Mouse (Mus musculus) urinary bladder, postnatal 10 days (tissue): ENCODE data around the gene Bcap31.
A peak's percentile ranks its signal among the peaks of the same experiment; 100 is the strongest.
"Not testable (repeated sequence)": the region's sequence is repeated elsewhere in the genome, so short reads cannot be mapped to it uniquely, and the experiment has no call there.

ENCODE experiments used
- DNase-seq: peaks from one replicate; pipeline ENCODE4 v3.0.0; 2022; ENCODE audit warnings: low spot score

Gene Bcap31

DNA sequence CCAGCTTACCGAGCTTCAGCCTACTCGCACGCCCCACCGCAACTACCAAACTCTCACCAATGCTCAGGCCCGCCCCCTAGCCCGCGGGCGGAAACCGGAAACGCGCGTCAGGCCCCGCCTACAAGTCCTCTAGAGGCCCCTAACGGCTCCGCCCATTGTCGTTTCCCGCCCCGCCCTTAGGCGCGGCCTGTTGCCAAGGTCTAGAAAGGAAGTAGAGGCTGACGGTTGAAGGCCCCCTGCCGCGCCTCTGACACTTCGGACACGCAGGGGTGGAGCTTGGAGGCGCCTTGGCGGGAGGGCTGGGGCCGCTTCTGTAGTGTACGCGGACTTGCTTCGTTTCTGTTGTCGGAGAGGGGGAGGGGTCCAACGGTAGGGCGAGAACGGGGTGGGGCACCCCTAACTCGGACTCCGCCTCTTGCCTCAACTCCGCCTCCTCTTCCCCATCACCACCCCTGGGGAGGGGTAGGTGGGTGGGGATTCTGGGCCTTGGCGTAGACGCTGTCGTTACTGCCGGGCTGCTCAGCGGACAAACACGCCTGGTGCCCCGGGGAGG, at the start of gene Bcap31, which contains the start of gene Abcd1:
Gene Bcap31, minus strand, starts transcription at position 67 of the 553 bp plus-strand sequence.
Gene Abcd1, plus strand, starts transcription at position 489 of the 553 bp plus-strand sequence.
- DNase-seq = peak; percentile 72

DNA sequence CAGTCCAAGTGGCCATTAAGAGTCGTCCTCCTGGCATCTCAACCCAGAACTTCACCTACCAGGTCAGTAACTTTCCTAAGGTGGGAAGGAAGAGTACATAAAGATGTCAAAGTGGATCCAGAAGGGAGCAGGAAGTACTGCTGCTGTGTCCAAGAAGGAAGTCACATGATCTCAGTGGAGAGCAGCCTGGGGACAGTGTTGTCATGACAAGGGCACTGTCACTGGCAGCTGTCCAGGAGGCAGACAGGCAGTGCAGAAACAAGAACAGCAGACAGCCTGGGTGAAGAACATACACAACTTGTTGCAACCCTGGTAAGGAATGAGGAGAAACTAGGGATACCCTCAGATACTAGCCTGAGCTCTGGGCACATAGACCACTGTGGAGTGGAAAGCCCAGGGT, 49.3 kb upstream of the Bcap31 start:
- DNase-seq = no peak

DNA sequence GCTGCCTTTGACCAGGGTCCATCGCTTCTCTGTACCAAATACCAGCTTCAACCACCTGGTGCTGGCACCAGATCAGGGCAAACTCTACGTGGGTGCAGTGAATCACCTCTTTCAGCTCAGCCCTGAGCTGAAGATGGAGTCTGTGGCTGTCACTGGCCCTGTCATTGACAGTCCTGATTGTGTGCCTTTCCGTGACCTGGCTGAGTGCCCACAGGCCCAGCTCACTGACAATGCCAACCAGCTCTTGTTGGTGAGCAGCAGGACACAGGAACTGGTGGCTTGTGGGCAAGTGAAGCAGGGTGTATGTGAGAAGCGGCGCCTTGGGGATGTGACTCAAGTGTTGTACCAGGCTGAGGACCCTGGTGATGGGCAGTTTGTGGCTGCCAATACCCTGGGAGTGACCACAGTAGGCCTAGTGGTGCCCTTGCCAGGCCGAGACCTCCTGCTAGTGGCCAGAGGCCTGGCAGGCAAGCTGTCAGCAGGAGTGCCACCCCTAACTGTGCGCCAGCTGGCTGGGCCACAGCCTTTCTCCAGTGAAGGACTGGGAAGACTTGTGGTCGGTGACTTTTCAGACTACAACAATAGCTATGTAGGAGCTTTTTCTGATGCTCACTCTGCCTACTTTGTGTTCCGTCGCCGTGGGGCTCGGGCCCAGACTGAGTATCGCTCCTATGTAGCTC, 42.8 kb upstream of the Bcap31 start:
- DNase-seq = no peak

DNA sequence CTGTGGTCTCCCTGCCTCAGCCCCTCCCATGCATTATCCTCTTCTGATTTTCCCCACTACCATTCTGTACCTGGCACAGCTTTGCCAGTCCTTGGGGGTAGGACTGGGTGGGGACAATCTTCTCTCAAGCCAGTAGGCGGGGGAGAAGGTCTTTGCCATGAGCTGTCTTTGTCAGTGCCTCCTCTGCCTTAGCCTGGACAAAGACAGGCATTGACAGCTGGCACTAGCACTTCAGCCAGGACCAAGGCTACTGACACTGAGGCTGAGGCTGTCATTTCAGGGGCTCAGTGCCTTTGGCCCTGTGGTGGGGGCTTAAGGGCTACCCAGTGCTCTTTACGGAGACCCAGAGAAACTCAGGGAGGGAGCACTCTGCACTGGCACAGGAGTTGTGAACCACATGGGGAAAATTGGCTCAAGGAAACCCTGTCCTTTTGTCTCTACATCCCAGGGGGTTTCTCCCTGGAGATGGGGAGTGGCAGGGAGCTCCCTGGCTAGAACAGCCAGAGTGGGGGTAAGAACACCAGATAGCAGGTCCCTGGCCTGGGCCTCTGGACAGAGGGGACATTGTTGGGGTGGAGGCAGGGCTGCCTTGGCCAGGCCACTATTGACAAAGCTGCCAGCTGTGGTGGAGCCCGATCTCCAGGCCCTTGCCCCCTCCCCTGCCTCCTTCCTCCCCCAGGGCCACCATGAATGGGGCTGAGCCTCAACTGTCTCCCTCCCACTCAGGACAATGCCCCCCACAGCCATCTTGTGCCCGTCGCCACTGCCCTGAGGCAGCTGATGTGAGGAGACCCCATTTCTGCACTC, 40.6 kb upstream of the Bcap31 start, which contains the start of gene Plxnb3:
Gene Plxnb3, plus strand, starts transcription at position 757 of the 807 bp plus-strand sequence.
- DNase-seq = no peak

DNA sequence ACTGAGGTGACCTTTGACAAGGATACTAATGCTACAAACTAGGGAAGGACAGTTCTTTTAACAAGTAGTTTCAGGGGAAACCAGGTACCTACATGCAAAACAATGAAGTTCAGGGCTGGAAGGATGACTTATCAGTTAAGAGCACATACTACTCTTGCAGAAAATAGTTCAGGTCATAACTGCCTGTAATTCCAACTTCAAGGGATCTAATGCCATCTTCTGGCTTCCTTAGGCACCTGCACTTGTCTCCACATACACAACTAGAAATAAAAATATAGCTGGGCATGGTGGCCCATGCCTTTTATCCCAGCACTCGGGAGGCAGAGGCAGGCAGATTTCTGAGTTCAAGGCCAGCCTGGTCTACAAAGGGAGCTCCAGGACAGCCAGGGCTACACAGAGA, 33.0 kb upstream of the Bcap31 start:
- no peak for DNase-seq

DNA sequence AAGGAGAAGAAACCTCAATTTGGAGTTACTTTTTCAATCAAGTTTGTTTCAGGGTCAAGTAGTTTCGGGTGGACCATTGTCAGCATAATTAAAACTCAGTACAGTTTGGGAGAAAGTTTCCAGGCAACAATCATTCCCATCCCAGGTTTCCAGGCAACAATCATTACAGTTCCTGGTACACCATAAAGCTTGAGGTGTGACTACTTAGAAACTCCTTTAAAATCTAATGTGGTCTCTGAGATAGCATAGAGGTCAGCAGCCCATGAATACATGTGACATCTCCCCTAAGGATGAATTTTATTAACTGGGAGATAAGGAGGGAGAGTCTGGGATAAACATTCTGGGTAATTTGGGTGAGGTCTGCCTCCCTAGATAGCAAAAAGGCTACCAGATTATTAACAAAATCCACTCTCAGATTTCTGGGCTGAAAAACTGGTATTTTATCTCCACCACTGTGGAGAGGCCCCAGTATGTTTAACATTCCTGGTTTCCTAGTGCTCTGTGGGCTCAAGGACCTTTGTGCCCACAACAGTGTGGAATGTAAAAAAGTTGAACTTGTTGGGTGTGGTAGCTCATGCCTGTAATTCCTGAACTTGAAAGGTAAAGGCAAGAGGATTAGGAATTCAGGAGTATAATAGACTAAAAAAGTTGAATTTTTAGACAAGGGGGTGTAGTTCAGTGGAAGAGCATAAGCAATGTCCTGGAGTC, 29.0 kb upstream of the Bcap31 start:
- no peak for DNase-seq

DNA sequence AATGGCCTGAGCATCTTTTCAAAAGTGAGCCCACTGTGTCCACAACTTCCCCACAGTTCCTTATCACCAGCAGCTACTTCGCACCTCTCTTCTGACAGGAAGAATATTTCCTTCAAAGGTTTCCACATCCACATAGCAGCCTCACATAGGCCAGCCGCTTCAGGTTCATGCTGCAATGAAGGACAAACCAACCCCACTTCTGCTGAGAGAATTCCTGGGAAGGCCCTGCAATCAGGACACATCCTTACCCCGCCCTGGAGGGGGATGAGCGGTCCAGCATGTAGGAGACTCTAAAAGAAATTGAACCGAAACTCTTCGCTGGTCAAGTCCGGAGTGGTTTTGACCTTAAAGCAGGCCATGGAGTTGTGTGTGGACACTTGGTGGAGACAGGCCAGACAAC, 23.9 kb upstream of the Bcap31 start:
- not testable (repeated sequence) for DNase-seq

DNA sequence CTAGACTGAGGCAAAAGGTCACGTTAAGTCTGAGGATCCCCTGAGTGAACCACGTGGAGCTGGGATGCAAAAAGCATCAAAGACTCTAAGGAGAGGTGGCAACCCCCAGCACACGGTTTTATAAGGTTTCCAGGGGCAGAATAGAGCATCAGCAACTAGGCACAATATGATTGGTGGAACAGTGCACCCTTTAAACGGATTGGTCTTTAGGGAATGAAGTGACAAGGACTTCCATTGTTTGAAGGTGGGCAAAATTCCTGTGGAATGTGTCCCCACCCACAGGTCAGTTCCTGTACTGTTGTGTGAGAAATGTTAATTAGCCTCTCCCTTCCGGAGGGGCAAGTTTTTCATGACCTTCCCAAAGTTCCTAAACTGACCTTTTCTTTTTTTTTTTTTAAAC, 23.2 kb upstream of the Bcap31 start:
- no peak for DNase-seq

DNA sequence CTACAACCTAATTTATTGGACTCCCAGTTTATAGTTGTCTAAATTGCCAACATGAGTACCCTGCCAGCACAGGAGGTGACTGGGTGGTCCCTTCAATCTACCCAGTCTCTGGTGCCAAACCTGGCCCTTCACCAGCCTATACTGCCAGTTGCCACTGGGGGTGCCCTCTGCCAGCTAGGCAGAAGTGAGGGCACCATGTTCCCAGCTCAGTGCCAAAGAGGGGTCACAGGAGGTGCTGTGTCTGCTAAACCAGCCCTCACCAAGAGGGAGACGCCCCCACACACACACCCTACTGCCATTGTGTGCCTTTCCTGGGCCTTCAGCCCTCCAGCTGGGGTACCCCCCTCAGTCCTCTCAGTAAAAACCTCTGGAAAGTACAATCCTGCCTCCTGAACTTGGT, 22.2 kb upstream of the Bcap31 start:
- no peak for DNase-seq

DNA sequence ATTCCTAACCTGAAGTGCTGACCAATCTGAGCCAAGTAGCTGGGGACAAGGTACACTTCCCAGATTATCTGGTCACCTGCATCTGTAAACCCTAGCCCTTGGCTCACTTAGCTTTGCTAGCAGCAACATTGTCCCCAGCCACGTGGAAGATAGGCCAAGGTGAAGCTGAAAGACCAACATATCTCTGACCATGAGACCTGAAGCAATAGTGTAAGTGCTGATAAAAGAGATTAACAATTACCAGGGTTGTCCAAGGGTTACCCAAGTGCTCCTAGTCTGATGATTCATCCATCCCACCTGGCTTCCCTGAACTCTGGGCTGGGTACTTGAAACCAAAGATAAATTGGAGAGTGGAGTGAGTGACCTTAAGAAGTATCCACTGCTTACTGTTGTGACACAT, 14.9 kb upstream of the Bcap31 start:
- DNase-seq = no peak

DNA sequence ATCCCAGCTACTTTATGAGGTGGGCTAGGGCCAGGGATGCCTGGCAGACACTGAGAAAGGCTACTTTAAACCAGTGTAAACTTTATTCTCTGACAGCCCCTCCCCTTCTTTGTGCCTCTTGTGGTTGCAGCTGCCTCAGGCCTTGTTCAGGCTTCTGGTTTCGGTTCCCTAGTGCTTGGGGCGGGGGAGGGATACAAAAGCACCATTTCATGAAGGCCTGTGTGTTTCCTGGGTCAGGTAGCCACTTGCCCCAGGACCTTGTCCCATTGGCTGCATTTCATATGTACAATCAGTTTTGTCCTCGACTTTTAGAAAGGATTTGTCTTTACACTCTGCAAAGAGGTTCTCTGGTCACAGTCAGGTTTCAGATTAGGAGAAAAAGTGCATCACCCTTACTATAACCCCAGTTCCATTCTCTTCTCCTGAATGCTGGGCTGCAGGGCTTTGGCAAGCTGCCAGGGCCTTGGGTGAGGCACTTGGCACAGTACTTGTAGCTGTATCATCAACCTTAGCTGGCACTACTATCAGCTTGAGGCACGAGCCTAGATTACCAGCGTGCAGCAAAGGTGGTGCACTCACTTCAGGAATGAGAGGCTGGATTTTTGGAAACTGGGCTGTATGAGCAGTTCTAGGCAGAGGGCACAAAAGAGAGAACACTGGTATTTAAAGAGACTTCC, 2.8 kb upstream of the Bcap31 start:
- DNase-seq = no peak

DNA sequence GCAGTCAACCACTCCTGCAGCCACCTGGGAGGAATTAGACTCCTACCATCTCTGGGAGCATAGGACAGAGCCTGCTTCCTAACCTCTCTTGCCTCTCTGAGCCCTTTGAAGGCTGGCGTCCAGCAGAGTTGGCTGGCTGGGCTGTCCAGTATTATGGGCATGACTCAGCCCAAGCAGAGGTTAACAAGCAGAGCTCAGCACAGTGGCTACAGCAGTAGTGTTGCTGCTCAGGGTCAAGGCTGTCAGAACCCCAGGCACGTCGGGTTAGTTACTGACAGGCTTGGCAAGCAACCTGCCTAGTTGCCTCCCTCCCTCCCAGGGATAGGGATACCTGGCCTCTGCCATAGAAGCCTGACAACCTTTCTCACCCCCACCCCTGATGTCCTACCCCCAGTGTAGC, 2.3 kb upstream of the Bcap31 start:
- no peak for DNase-seq

DNA sequence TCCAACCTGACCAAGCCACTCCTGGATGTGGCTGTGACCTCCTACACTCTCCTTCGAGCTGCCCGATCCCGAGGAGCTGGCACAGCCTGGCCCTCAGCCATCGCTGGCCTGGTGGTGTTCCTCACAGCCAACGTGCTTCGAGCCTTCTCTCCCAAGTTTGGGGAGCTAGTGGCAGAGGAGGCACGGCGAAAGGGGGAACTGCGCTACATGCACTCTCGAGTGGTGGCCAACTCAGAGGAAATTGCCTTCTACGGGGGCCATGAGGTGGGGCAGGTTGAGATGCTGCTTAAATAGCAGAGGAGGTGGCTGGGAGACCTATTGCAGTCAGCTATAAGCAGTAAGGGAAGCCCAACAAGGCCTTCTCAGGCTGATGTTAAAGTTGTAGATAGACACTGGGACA, 1.7 kb upstream of the Bcap31 start:
- DNase-seq = no peak

DNA sequence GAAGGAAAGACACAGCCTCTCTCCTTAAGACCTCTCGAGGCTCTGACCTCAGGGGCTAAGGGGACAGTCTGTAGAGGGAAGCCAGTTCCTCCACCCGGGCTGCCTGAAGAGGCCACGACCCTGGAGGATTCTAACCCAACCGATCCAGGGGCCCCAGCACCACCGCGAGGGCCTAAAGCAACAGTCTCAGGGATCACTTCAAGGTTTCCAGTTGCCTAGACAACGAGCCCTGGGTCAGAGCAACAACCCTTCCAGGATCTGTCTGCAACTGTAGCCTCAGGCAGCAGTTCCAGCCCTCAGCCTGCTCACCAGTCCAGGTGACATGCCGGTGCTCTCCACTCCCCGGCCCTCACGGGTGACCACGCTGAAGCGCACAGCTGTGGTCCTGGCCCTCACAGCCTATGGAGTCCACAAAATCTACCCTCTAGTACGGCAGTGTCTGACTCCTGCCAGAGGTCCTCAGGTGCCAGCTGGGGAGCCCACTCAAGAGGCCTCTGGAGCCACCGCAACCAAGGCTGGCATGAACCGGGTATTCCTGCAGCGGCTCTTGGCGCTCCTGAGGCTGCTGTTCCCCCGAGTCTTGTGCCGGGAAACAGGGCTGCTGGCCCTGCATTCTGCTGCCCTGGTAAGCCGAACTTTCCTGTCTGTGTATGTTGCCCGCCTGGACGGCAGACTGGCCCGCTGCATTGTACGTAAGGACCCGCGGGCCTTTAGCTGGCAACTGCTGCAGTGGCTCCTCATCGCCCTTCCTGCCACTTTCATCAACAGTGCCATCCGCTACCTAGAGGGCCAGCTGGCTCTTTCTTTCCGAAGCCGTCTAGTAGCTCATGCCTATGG, 952 bp upstream of the Bcap31 start:
- DNase-seq = no peak

DNA sequence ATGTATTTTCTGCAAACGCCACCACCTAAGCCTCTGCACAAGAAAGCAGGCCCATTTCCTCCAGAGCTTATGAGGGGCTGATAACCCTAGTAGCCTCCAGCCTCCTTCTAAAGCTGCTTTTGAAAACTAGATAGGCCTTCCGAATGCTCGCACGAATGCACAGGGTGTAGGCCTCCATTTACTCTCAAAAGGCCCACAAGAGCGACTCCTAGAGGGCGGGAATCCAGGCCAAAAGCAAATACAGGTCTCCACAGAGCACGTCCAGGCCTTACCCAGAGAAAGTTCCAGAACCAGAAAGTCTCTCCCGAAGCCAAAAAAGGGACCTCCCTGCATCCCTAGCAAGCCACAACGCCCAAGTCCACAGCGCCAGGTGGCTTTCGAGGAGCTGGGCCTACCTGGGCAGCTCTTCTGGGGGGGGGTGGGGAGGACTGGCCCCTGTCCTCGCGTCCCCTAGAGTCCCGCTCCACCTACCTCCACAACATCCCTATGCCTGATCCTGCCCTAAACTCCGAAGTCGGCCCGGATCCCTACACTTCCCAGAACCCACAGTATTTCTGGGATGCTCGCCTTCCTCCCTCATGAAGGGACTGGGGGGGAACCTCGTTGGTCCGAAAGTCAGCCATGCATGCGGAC, 383 bp downstream of the Bcap31 start:
- no peak for DNase-seq

DNA sequence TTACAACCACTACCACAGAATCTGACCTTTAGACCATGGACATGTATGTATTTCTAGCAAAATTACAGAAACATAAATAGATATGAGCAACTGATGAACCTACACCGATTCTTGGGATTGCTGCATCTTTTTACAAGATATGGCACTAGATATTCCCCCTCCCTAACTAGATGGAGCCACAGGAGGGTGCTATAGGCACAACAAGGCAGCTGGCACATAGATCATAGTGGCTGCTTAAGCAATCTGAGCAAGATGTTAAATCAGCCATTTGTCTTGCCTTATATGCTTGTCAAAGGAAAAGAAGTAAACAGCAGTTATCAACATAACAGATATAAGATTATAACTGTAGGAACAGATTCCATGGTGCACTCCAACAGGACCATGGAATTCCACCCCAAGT, 15.5 kb downstream of the Bcap31 start:
- no peak for DNase-seq

DNA sequence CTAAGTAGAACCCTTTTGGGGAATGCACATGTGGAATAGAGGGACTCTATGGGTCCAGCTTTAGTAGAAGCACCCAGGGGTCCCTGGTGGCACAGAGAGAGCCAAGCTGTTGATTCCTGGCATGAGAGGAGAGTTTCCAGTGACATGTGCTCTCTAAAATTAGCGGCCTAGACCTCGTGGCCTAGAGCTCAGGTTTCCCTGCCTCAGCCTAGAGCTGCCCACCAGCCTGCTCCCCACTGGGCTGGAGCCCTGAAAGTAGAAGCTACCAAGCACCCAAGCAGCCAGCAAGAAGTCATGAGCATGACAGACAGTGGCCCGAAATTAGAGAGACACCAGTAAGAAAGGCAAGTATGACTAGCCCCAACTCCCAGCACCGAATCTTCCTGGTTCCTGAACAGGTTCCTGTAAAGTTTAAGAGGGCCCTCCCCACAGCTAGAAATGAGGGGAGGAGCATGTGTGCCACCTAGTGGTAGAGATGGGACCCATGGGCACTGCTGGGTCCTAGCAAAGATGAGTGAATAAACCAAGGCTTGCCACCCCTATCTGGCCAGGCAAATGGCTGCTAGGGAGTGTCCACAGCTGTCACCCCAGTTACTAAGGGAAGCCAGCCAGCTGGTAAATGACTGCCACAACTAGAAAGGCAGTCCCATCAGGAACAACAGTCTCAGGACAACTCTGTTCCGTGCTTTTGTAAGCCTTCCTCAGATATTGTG, 24.9 kb downstream of the Bcap31 start:
- no peak for DNase-seq

DNA sequence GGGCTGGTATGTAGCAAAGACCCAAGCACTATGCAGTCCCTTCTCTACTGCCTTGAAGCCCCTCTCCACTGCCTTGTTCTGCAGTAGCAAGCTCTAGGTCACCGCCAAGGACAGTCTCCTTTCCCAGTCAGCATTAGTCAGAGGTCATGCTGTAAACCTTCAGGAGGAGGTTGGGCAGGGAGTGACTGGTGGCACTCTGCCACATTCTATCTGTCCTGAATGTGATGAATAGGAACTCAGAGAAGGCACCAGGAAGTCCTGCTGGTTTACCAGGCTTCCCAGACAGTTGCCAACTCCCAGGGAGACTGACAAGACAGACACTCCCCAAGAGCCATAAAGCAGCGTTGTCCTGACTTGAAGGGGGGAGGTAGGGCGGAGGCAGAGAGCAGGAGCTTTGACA, 30.3 kb downstream of the Bcap31 start:
- DNase-seq = no peak

DNA sequence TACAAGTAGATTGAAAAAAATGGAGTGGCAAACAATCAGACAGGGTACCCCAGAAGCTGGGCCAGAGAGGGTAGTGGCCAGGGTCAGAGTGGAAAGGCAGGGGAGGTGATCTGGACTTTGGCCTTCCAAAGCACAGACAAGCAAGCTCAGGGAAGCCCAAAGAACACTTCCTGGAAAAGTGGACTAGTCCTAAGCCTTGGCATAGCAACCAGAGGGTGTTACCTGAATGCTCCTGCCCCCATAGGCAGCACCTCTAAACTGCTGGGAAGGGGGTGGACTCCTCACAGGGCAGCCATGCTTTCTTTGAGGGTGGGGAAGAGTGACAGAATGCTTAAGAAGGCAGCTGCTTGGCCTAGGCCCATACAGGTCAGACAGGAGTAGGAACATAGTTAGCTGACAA, 31.0 kb downstream of the Bcap31 start:
- DNase-seq = no peak

DNA sequence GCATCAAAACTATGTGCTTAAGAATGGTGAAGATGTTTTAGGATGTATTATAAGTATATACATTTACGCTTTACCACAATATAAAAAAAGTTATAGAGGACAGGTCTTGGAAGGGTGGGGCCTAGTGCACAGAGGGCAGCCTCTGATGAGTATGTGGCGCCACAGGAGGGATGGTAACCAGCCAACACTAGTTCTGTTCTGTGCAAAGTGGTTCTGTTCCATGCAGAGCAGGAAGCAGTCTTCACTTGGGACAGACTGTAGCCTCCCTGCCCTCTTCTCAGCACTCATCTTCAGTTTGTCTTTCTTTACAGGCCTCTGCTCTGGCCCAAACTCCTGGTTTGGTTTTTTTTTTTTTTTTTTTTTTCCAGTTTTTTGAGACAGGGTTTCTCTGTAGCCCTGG, 31.8 kb downstream of the Bcap31 start:
- DNase-seq = no peak
